Mouse (Mus musculus) brain, embryonic 14.5 days (tissue): Measurements from ENCODE around the gene Kcnq5.

ENCODE experiments used
- CTCF ChIP-seq: fragments of 200-500 bp; IDR thresholded peaks from 2 replicates; pipeline ENCODE4 v1.5.1; 2012; ENCODE audit warnings: inconsistent platforms, mild to moderate bottlenecking, moderate library complexity, borderline replicate concordance; ENCODE audit not compliant: insufficient read depth, insufficient read length; ENCODE audit errors: extremely low read depth
- POLR2A ChIP-seq: fragments of 200-500 bp; IDR thresholded peaks from 2 replicates; pipeline ENCODE4 v1.6.1; 2012; ENCODE audit warnings: mild to moderate bottlenecking, inconsistent platforms, borderline replicate concordance; ENCODE audit not compliant: poor library complexity, insufficient read depth, insufficient read length, severe bottlenecking; ENCODE audit errors: extremely low read depth

- no peak for TF ChIP-seq CTCF
- TF ChIP-seq POLR2A = no peak
Observed at GRCm38 (mm10) chr1:21539486-21539885, 422.3 kb downstream of the Kcnq5 start.
